Mouse (Mus musculus) lung, embryonic 14.5 days (tissue): Measurements from ENCODE around the gene Prkd3. TPM values are rescaled to one million over a fixed set of nuclear protein-coding genes. Genes with fewer than 3 reads are reported as not detected.
A peak's percentile ranks its signal among the peaks of the same experiment; 100 is the strongest.

Experiments
- ATAC-seq: fragments of 200-750 bp; cut with Nextera tagmentation; 2 replicates; pipeline ENCODE4 v1.8.0; 2017; ENCODE audit warnings: mild to moderate bottlenecking, moderate TSS enrichment, moderate library complexity; ENCODE audit not compliant: insufficient read depth
- DNase-seq: peaks from one replicate; pipeline ENCODE4 v3.0.0-alpha.2; 2015
- H3K27ac ChIP-seq: fragments of 300-500 bp; sonication (generic); 2 replicates; pipeline ENCODE4 v1.5.1; 2014; ENCODE audit warnings: low read depth, mild to moderate bottlenecking, moderate library complexity
- H3K27me3 ChIP-seq: fragments of 300-500 bp; sonication (generic); 2 replicates; pipeline ENCODE4 v1.6.1; 2014; ENCODE audit warnings: low read length, control low read depth; ENCODE audit not compliant: insufficient read depth
- H3K36me3 ChIP-seq: fragments of 300-500 bp; sonication (generic); 2 replicates; pipeline ENCODE4 v1.6.1; 2014; ENCODE audit warnings: control low read depth; ENCODE audit not compliant: insufficient read depth
- H3K4me1 ChIP-seq: fragments of 300-500 bp; sonication (generic); 2 replicates; pipeline ENCODE4 v1.6.1; 2014; ENCODE audit warnings: antibody characterized with exemption, control low read depth; ENCODE audit not compliant: insufficient read depth
- H3K4me2 ChIP-seq: fragments of 300-500 bp; sonication (generic); 2 replicates; pipeline ENCODE4 v1.6.1; 2014; ENCODE audit warnings: mild to moderate bottlenecking
- H3K4me3 ChIP-seq: fragments of 300-500 bp; sonication (generic); 2 replicates; pipeline ENCODE4 v1.5.1; 2014; ENCODE audit warnings: low read depth, low read length
- H3K9ac ChIP-seq: fragments of 300-500 bp; sonication (generic); 2 replicates; pipeline ENCODE4 v1.6.1; 2014
- H3K9me3 ChIP-seq: fragments of 300-500 bp; sonication (generic); 2 replicates; pipeline ENCODE4 v1.6.1; 2016; ENCODE audit warnings: low read depth, low read length, control low read depth
- CTCF ChIP-seq: IDR thresholded peaks from 2 replicates; pipeline ENCODE4 v1.5.1; 2016; ENCODE audit warnings: antibody characterized with exemption, low read depth
- WGBS: fragments of 180-500 bp; shearing (Covaris S2); extraction: QIAGEN DNeasy Blood & Tissue Kit; methylation state at CpG from one replicate; pipeline ENCODE4 v1.1.7; 2014; 5-methylcytosine and 5-hydroxymethylcytosine counted together
- polyA plus RNA-seq: library from polyadenylated mRNA; unstranded; fragments of >200 nt; fragmentation: Nextera tagmentation; extraction: Ambion mirVana; gene quantifications from 2 replicates; pipeline ENCODE4 v1.2.1, GENCODE M21; 2014

The Prkd3 gene
- polyA plus RNA-seq, 1 experiment from 2014 or later = 52.4 TPM

GRCm38 (mm10) chr17:78992303-78993027 lies 28.2 kb downstream of the Prkd3 start:
- Histone ChIP-seq H3K36me3 (no peaks in the 10 kb centered on the region), H3K27me3 (no peaks in the 10 kb centered on the region), H3K9ac (no peak overlapping the region), H3K27ac (no peak overlapping the region), H3K4me3 (no peak overlapping the region), H3K4me2 (no peak overlapping the region), H3K9me3 (no peaks in the 10 kb centered on the region), H3K4me1 (no peaks in the 10 kb centered on the region)
- ATAC-seq (no peak), DNase-seq (no peak)
- 74% methylated on average over 9 of the region's 9 CpGs for WGBS
- no peak for TF ChIP-seq CTCF

DNA sequence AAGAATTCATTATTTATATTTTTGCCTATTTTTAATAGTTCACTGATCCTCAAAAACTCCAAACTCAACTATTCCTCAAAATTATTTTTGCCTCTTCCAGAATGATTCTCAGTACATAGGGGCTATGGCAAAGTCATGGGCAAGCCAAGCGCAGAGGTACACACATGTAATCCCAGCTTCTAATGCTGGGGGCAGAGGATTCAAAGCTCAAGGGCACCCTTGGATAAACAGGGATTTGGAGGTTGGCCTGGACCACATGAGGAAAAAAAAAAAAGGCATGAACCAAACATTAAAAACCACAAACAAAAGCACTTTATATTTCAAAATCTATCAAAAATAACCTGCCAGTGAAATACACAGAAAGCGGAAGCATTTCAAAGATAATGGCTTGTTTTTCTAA lies 29.1 kb downstream of the Prkd3 start:
- H3K27ac ChIP-seq = no peak overlapping the region
- no peaks in the 10 kb centered on the region for H3K9me3 ChIP-seq
- H3K36me3 ChIP-seq = no peaks in the 10 kb centered on the region
- no peaks in the 10 kb centered on the region for H3K27me3 ChIP-seq
- no peak for DNase-seq
- no peak overlapping the region for H3K9ac ChIP-seq
- ATAC-seq = no peak
- H3K4me1 ChIP-seq = no peaks in the 10 kb centered on the region
- WGBS = 98% methylated on average over 2 of the region's 2 CpGs
- no peak overlapping the region for H3K4me3 ChIP-seq
- TF ChIP-seq CTCF = no peak
- H3K4me2 ChIP-seq = no peak overlapping the region

GRCm38 (mm10) chr17:78989015-78989414 lies 31.6 kb downstream of the Prkd3 start:
- no peak overlapping the region for H3K4me2 ChIP-seq
- ATAC-seq = 0 out of 2 replicates have a peak, but pooled peaks have one; percentile 38
- no peak overlapping the region for H3K9ac ChIP-seq
- H3K9me3 ChIP-seq = no peaks in the 10 kb centered on the region
- H3K27ac ChIP-seq = no peak overlapping the region
- no peaks in the 10 kb centered on the region for H3K4me1 ChIP-seq
- H3K27me3 ChIP-seq = no peaks in the 10 kb centered on the region
- peaks cover under 1% of the 10 kb centered on the region; the same call in 1 of the 2 replicates for H3K36me3 ChIP-seq
- no peak overlapping the region for H3K4me3 ChIP-seq
- no peak for TF ChIP-seq CTCF
- peak; percentile 48 for DNase-seq
- WGBS = 70% methylated on average over 8 of the region's 8 CpGs

DNA sequence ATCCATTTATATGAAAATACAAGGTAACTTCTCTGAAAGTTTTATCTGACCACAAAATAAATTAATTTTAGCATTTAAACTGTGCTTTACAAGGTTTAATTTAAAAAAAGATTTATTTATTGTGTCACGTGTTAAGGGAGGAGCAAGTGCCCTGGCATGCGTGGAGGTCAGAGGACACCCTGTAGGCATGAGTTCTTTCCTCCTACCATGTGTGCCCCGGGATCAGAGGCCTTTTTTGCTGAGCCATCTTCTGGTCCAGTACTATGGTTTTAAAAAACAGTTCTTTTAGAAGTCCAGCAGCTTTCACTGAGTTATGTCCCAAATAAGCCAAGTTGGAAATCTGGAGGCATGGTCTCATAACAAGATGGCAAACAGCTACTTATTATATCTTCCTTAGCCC lies 36.9 kb downstream of the Prkd3 start:
- H3K9ac ChIP-seq = no peak overlapping the region
- H3K36me3 ChIP-seq = peaks cover 39% of the 10 kb centered on the region
- TF ChIP-seq CTCF = no peak
- no peaks in the 10 kb centered on the region for H3K4me1 ChIP-seq
- no peaks in the 10 kb centered on the region for H3K9me3 ChIP-seq
- H3K4me2 ChIP-seq = no peak overlapping the region
- no peak overlapping the region for H3K27ac ChIP-seq
- H3K27me3 ChIP-seq = no peaks in the 10 kb centered on the region
- 84% methylated on average over 3 of the region's 3 CpGs for WGBS
- DNase-seq = no peak
- ATAC-seq = no peak
- H3K4me3 ChIP-seq = no peak overlapping the region

- no peak overlapping the region for H3K27ac ChIP-seq
- no peak for TF ChIP-seq CTCF
- WGBS = 92% methylated on average over 8 of the region's 8 CpGs
- H3K27me3 ChIP-seq = no peaks in the 10 kb centered on the region
- H3K36me3 ChIP-seq = peaks cover 40% of the 10 kb centered on the region
- H3K4me2 ChIP-seq = no peak overlapping the region
- ATAC-seq (no peak), DNase-seq (no peak)
- no peak overlapping the region for H3K4me3 ChIP-seq
- H3K4me1 ChIP-seq = no peaks in the 10 kb centered on the region
- no peaks in the 10 kb centered on the region for H3K9me3 ChIP-seq
- H3K9ac ChIP-seq = no peak overlapping the region
These were observed 37.5 kb downstream of the Prkd3 start for GRCm38 (mm10) chr17:78983166-78983565.

DNA sequence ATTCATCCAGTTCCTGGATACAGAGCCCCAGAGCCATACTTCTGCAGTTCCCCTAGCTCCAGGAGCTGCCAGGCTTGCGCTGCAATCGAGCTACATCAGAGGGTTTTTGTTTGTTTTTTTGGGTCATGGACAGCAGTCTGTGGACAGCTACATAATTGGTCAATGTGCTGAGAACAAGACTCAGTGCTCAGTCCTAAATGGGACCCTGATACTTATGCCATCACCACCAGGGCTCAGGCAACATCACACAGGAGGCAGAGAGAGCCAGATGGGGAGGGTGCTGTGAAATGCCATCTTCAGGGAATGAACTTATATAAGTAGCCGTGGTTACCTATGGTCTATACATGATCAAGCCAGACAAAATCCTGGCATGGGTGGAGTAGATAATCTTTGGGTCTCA lies 52.1 kb downstream of the Prkd3 start:
- Histone ChIP-seq H3K4me2 (no peak overlapping the region), H3K4me3 (no peak overlapping the region), H3K27ac (no peak overlapping the region), H3K36me3 (peaks cover 57% of the 10 kb centered on the region), H3K9me3 (no peaks in the 10 kb centered on the region), H3K4me1 (no peaks in the 10 kb centered on the region), H3K27me3 (no peaks in the 10 kb centered on the region), H3K9ac (no peak overlapping the region)
- no peak for ATAC-seq
- 62% methylated on average over 3 of the region's 3 CpGs for WGBS
- DNase-seq = no peak
- no peak for TF ChIP-seq CTCF

- no peaks in the 10 kb centered on the region for H3K27me3 ChIP-seq
- no peak overlapping the region for H3K4me3 ChIP-seq
- ATAC-seq = peak; percentile 35; the same call in 1 of the 2 replicates
- H3K4me2 ChIP-seq = no peak overlapping the region
- H3K4me1 ChIP-seq = no peaks in the 10 kb centered on the region
- no peak overlapping the region for H3K9ac ChIP-seq
- H3K36me3 ChIP-seq = peaks cover 59% of the 10 kb centered on the region
- peak; percentile 19 for DNase-seq
- TF ChIP-seq CTCF = no peak
- no peak overlapping the region for H3K27ac ChIP-seq
- WGBS = 71% methylated on average over 11 of the region's 11 CpGs
- H3K9me3 ChIP-seq = no peaks in the 10 kb centered on the region
These were observed 54.3 kb downstream of the Prkd3 start for GRCm38 (mm10) chr17:78966092-78966883.
